Mouse (Mus musculus) lung, postnatal 0 days (tissue): Measurements from ENCODE around the gene E4f1. TPM values are rescaled to one million over a fixed set of nuclear protein-coding genes. Genes with fewer than 3 reads are reported as not detected.
"Not testable (repeated sequence)": the region's sequence is repeated elsewhere in the genome, so short reads cannot be mapped to it uniquely, and the experiment has no call there.

Experiments
- ATAC-seq: fragments of 200-750 bp; cut with Nextera tagmentation; 2 replicates; pipeline ENCODE4 v1.8.0; 2017; ENCODE audit warnings: moderate library complexity
- DNase-seq: peaks from one replicate; pipeline ENCODE4 v3.0.0-alpha.2; 2016; ENCODE audit warnings: low spot score
- H3K27ac ChIP-seq: fragments of 300-500 bp; sonication (generic); 2 replicates; pipeline ENCODE4 v1.5.1; 2014; ENCODE audit warnings: antibody characterized with exemption, mild to moderate bottlenecking, low read length, mixed read lengths
- H3K27me3 ChIP-seq: fragments of 300-500 bp; sonication (generic); replicated peaks from 2 replicates; pipeline ENCODE4 v1.6.1; 2014; ENCODE audit warnings: low read length, mixed read lengths; ENCODE audit not compliant: insufficient read depth
- H3K36me3 ChIP-seq: fragments of 300-500 bp; sonication (generic); 2 replicates; pipeline ENCODE4 v1.6.1; 2014; ENCODE audit warnings: low read length, mixed read lengths; ENCODE audit not compliant: insufficient read depth
- H3K4me1 ChIP-seq: fragments of 300-500 bp; sonication (generic); 2 replicates; pipeline ENCODE4 v1.6.1; 2014; ENCODE audit warnings: antibody characterized with exemption, low read depth, low read length, mixed read lengths; ENCODE audit not compliant: insufficient read depth
- H3K4me2 ChIP-seq: fragments of 300-500 bp; sonication (generic); replicated peaks from 2 replicates; pipeline ENCODE4 v1.6.1; 2014; ENCODE audit warnings: low read depth, mild to moderate bottlenecking, low read length, moderate library complexity, mixed read lengths
- H3K4me3 ChIP-seq: fragments of 300-500 bp; sonication (generic); 2 replicates; pipeline ENCODE4 v1.5.1; 2014; ENCODE audit warnings: low read depth, low read length
- H3K9ac ChIP-seq: fragments of 300-500 bp; sonication (generic); replicated peaks from 2 replicates; pipeline ENCODE4 v1.6.1; 2014; ENCODE audit warnings: low read depth, mild to moderate bottlenecking
- H3K9me3 ChIP-seq: fragments of 300-500 bp; sonication (generic); 2 replicates; pipeline ENCODE4 v1.6.1; 2016; ENCODE audit warnings: low read length, mixed read lengths
- CTCF ChIP-seq: IDR thresholded peaks from 2 replicates; pipeline ENCODE4 v1.5.1; 2016; ENCODE audit warnings: antibody characterized with exemption, mild to moderate bottlenecking
- EP300 ChIP-seq: IDR thresholded peaks from 2 replicates; pipeline ENCODE4 v1.6.1; 2016; ENCODE audit warnings: antibody characterized with exemption, mild to moderate bottlenecking, control low read depth
- WGBS: fragments of 180-500 bp; shearing (Covaris S2); extraction: QIAGEN DNeasy Blood & Tissue Kit; methylation state at CpG from one replicate; pipeline ENCODE4 v1.1.7; 2014; 5-methylcytosine and 5-hydroxymethylcytosine counted together
- polyA plus RNA-seq: library from polyadenylated mRNA; unstranded; fragments of >200 nt; fragmentation: Nextera tagmentation; extraction: Ambion mirVana; gene quantifications from 2 replicates; pipeline ENCODE4 v1.2.1, GENCODE M21; 2015

E4f1 gene
- polyA plus RNA-seq, 1 experiment from 2014 or later = 15.7 TPM

DNA sequence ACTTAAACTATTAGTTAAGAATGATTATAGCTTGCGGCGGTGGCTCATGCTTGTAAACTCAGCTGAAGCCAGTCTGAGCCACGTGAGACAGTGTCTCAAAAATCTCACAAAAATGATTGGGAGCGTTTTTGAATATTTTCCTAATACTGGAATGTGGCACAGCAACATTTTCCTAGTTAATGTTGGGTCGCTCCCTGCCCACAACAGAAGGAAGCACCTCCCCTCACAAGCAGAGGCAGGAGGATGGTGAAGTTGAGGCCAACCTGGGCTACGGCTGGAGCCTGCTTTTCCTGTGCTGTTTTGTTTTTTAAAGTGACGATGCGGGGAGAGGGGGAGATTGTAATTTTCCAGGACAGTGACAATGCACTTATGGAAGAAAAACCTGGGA is 42.9 kb downstream of the E4f1 start:
- 1% methylated on average over 8 of the region's 8 CpGs for WGBS

DNA sequence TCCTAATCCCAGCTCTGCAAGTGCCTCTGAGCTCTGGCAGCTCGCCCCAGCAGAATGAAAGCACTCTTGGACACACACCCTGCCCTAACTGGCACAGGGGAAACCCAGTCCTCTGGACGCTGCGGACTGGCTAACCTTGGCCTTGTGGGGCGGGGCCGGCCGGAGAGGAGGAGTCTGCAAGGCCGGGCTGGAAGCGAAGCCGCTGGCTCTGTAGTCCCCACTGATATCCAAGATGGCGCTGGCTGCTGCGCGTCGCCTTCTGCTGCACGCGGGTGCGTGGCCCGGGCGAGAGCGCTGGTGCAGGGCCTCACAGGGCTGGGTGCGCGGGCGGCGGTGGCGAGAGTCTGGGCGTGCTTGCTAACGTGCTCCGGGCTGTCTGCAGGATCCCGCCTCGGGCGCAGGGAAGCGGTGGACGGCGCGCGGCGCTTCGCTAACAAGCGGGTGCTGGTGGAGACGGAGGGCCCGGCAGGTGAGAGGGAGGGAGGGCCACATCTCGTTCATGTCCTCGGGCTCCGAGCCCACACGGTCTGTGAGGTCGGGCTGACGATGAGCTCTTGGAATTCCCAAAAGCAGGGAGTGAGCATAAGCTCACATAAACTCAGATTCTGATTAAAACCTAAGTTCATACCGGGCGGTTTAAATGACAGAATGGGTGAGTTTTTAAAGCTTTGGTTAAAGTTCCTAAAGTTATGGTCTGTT is 43.5 kb downstream of the E4f1 start, which contains the start of gene Eci1:
TSS of gene Eci1 (plus strand) at position 171 of the 699 bp plus-strand sequence.
- Histone ChIP-seq H3K36me3 (0 out of 2 replicates have a peak, but pooled peaks cover 5% of the 10 kb centered on the region), H3K9ac (peak within 1 kb of the TSS; percentile 71)
- peak; percentile 98 for DNase-seq

More for the DNA sequence above, 42.9 kb downstream of the E4f1 start:
- Histone ChIP-seq H3K9me3 (no peaks in the 10 kb centered on the region), H3K9ac (peak overlapping the region; percentile 71), H3K4me2 (peak overlapping the region; percentile 64), H3K36me3 (0 out of 2 replicates have a peak, but pooled peaks cover 5% of the 10 kb centered on the region), H3K27ac (peak overlapping the region; percentile 89), H3K4me3 (peak overlapping the region; percentile 65), H3K4me1 (no peaks in the 10 kb centered on the region; the same call in 1 of the 2 replicates), H3K27me3 (no peaks in the 10 kb centered on the region)
- DNase-seq = peak; percentile 50
- TF ChIP-seq CTCF (no peak), EP300 (no peak)
- ATAC-seq = 0 out of 2 replicates have a peak, but pooled peaks have one; percentile 4

DNA sequence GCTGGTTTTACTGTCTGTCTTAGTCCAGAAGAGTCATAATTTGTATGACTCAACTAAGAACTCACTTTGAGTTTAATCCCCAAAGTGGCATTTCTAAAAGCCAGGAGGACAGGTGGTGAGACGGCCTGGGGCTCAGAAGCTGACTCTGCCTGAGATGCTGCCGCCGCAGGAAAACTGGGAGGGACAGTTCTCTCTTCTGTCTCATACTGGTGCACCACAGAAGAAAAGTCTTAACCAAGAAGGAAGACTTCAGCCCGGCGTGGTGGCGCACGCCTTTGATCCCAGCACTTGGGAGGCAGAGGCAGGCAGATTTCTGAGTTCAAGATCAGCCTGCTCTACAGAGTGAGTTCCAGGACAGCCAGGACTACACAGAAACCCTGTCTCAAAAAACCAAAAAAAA is 44.2 kb downstream of the E4f1 start:
- no peaks in the 10 kb centered on the region for H3K9me3 ChIP-seq

More for the DNA sequence above, 43.5 kb downstream of the E4f1 start, which contains the start of gene Eci1:
- peak within 1 kb of the TSS; percentile 89 for H3K27ac ChIP-seq
- peak within 1 kb of the TSS; percentile 65 for H3K4me3 ChIP-seq
- no peaks in the 10 kb centered on the region for H3K9me3 ChIP-seq
- peak within 1 kb of the TSS; percentile 64 for H3K4me2 ChIP-seq
- under 1% methylated on average over 42 of the region's 48 CpGs for WGBS
- TF ChIP-seq CTCF = no peak
- TF ChIP-seq EP300 = no peak
- no peaks in the 10 kb centered on the region; the same call in 1 of the 2 replicates for H3K4me1 ChIP-seq
- H3K27me3 ChIP-seq = no peaks in the 10 kb centered on the region
- ATAC-seq = peak; percentile 100

DNA sequence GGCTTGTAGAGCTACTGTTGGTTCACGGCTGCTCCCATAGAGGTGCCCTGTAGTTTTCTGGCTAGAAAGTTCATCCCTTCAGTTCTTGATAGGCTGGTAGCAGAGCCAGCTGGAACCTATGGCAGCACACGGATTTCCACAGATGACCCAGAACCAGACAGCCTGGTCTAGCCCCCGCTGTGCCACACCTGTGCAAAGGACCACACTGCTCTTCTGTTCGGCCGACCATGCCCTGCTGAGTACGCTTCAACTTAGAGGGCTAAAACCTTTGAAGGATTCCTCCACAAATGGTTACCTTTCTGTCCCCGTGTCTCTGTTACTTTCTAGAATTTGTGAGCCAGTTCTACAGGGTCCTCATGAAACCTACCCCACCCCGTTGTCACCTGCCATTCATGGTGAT is 44.8 kb downstream of the E4f1 start:
- H3K27me3 ChIP-seq, ATAC-seq: not testable (repeated sequence)
- 96% methylated on average over 4 of the region's 8 CpGs for WGBS

More for the DNA sequence above, 44.2 kb downstream of the E4f1 start:
- TF ChIP-seq EP300 (no peak), CTCF (no peak)
- no peak for ATAC-seq
- DNase-seq = no peak
- Histone ChIP-seq H3K4me1 (no peaks in the 10 kb centered on the region; the same call in 1 of the 2 replicates), H3K4me2 (no peak overlapping the region; the same call in 1 of the 2 replicates), H3K27ac (0 out of 2 replicates have a peak overlapping the region, but pooled peaks have one; percentile 89), H3K27me3 (no peaks in the 10 kb centered on the region), H3K36me3 (peaks cover 11% of the 10 kb centered on the region; the same call in 1 of the 2 replicates), H3K9ac (no peak overlapping the region), H3K4me3 (no peak overlapping the region)
- WGBS = 92% methylated on average over 7 of the region's 7 CpGs

DNA sequence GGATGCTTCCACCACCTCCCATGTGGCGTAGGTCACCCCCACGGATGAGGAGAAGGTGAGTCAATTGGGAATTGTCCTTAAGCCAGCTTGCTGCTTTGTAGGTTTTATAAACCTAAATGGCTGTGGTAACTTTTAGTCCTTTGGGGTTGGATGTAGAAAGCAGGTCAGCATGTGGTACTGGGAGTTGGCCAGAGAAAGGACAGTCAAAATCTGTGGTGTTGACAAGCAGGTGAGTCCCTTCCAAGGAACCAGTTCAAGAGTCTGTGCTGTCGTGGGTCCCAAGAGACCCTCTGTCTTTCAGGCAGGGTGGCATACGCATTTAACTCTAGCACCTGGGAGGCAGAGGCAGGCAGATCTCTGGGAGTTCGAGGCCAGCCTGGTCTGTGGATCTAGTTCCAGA is 45.6 kb downstream of the E4f1 start:
- TF ChIP-seq EP300 (no peak), CTCF (no peak)
- no peak overlapping the region for H3K4me3 ChIP-seq
- no peaks in the 10 kb centered on the region; the same call in 1 of the 2 replicates for H3K4me1 ChIP-seq
- 95% methylated on average over 5 of the region's 5 CpGs for WGBS
- ATAC-seq (no peak), DNase-seq (no peak)
- peaks cover 14% of the 10 kb centered on the region; the same call in 1 of the 2 replicates for H3K36me3 ChIP-seq
- H3K4me2 ChIP-seq = no peak overlapping the region
- H3K27ac ChIP-seq = no peak overlapping the region
- no peaks in the 10 kb centered on the region for H3K9me3 ChIP-seq
- H3K27me3 ChIP-seq = no peaks in the 10 kb centered on the region
- H3K9ac ChIP-seq = no peak overlapping the region

More for the DNA sequence above, 44.8 kb downstream of the E4f1 start:
- not testable (repeated sequence) for H3K9me3 ChIP-seq, H3K27ac ChIP-seq, H3K9ac ChIP-seq, H3K4me1 ChIP-seq, H3K4me2 ChIP-seq, DNase-seq, H3K4me3 ChIP-seq
- peaks cover 14% of the 10 kb centered on the region; the same call in 1 of the 2 replicates for H3K36me3 ChIP-seq

DNA sequence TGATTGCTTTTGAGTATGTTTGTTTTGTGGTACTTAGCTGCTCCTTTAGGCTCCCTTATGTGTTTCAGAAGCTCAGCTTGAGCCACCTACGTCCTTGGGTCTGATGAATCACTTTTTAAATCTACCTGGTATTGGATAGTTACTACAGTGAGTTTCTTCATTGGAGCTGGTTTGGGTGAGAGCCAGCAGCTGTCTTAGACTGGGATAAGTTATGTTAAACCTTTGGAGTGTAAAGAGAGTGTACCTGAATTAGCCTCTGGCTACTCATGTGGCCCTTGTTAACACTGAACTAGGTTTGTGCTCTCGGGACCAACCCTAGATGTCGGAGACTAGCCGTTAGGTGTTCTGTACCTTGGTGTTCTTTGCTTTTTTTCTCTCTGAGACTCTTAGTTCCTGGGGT is 47.0 kb downstream of the E4f1 start:
- H3K27ac ChIP-seq = no peak overlapping the region
- no peak overlapping the region for H3K4me3 ChIP-seq
- 89% methylated on average over 4 of the region's 4 CpGs for WGBS
- DNase-seq (no peak), ATAC-seq (no peak)
- TF ChIP-seq EP300 (no peak), CTCF (no peak)
- H3K4me1 ChIP-seq = no peaks in the 10 kb centered on the region; the same call in 1 of the 2 replicates
- H3K36me3 ChIP-seq = peaks cover 14% of the 10 kb centered on the region; the same call in 1 of the 2 replicates
- H3K4me2 ChIP-seq = no peak overlapping the region
- no peaks in the 10 kb centered on the region for H3K27me3 ChIP-seq
- no peaks in the 10 kb centered on the region for H3K9me3 ChIP-seq
- H3K9ac ChIP-seq = no peak overlapping the region
